Mouse (Mus musculus) brain, embryonic 18.5 days (tissue): ENCODE measurements at regions not wholly inside any gene's neighbourhood (a gene's known extent, or its start where the extent isn't known, plus 50 kb on each side); places are given as distances from the start of the nearest gene placed in this dataset.
A peak's percentile ranks its signal among the peaks of the same experiment; 100 is the strongest.

Source experiments
- DNase-seq: peaks from one replicate; pipeline ENCODE4 v3.0.0-alpha.2; 2012; ENCODE audit warnings: low read depth, low spot score

- no peak for DNase-seq
These were observed 91.3 kb upstream of the 1600014C23Rik start for GRCm38 (mm10) chr17:45824977-45825376.

- DNase-seq = no peak
These were observed 89.9 kb upstream of the 1600014C23Rik start for GRCm38 (mm10) chr17:45823501-45823900.

GRCm38 (mm10) chr17:45822427-45822826 lies 88.8 kb upstream of the 1600014C23Rik start:
- no peak for DNase-seq

DNA sequence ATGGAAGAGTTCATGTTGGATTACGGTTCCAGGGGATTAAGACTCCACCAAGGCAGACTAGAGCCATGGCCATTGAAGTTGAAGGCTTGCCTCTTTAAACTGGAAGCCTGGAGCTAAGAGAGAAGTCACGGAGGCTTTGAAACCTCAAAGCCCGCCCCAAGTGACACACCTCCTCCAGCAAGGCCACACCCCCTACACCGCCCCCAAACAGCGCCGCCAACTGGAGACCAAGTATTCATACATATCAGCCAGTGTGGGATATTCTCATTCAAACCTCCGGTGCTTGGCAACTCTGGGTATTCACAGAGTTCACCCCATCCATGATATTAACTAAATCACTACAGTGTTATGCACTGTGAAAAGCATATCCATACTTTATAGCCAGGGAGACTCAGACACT lies 87.7 kb upstream of the 1600014C23Rik start:
- DNase-seq = no peak

GRCm38 (mm10) chr17:45819143-45819542 lies 85.5 kb upstream of the 1600014C23Rik start:
- DNase-seq = no peak

DNA sequence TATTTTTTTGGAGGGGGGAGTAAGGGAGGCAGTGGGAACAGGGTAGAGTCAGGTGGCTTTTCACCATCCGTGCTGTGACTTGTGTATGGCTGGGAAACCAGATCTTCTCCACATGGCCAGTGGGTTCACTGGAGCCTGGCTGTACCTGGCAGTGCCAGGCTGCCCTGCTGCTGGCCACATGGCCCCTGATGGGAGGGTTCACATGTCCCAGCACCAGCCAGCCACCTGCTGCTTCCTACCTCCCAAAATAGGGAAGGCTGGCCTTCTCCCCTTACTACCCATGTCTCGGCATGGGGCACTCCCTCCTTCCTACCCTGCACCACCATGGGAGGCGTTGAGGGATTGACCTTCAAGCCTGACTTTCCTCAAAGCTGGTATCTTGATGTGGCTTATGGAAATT lies 82.9 kb upstream of the 1600014C23Rik start:
- no peak for DNase-seq

DNA sequence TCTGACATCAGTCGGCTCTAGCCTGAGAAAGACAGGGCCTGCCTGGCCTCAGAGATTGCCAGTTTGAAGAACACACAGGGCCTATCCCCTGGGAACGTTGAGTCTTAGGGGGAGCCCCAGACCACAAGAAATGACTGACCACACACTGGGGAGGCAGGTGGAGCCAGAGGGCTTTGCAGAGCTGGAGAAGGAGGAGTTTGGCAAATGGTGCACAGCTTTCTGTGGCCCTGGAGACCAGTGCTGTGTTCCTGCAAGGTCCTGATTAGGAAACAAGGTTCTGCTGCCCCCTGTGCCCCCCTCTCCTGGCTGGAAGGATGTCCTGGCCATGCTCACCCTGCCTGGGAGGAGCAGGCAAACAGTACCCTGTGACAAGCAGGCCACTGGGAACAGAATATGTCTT lies 82.2 kb upstream of the 1600014C23Rik start:
- no peak for DNase-seq

DNA sequence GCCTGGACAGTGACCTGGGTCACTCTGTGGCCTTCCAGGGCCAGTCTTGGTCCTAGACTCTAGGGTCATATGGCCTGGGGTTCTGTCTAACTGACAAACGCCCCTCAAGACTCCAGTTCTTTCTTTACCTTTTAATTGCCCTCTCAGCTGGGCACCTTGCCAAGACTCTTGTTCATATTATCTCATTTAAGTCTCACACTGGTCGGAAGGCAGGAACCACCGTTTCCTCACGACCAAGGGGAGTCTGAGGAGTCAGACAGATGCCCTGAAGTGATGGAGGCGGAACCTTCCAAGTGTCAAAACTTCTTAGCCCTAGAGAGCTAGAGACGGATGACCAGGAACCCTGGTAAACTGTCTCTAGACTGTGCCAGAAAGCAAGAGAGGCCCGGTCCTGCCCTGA lies 81.7 kb upstream of the 1600014C23Rik start:
- DNase-seq = no peak

- DNase-seq = no peak
These were observed 80.9 kb upstream of the 1600014C23Rik start for GRCm38 (mm10) chr17:45814586-45814985.

GRCm38 (mm10) chr17:45813956-45814355 lies 80.3 kb upstream of the 1600014C23Rik start:
- DNase-seq = no peak

- DNase-seq = no peak
These were observed 78.8 kb upstream of the 1600014C23Rik start for GRCm38 (mm10) chr17:45812289-45812955.

DNA sequence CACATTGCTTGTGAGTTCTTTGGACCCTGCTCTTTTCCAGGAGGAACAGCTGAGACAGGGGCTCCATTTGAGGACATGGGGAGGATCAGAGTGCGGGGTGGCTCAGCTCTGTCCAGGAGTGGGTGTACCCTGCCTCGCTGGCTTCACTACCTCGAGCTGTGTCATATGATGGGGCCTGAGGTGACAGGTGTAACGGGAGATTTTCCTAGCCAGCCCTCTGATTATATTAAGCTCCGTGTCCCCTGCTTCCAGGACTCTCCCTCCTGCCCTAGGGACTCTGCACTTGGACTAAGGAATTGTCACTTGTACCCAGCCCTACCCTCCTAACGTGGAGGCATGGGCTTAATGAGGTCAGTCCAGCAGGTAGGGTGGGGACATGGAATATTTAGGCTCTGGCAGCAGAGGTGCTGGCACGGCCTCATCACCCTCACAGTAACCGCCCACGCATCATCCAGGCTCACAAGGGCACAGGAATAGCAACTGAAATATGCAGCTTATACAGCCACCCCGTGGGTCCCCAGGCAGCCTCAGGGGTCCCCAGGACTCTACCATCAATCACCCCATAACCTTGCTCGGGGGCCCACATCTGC lies 78.1 kb upstream of the 1600014C23Rik start:
- DNase-seq = no peak

- no peak for DNase-seq
These were observed 76.1 kb upstream of the 1600014C23Rik start for GRCm38 (mm10) chr17:45809728-45810127.

DNA sequence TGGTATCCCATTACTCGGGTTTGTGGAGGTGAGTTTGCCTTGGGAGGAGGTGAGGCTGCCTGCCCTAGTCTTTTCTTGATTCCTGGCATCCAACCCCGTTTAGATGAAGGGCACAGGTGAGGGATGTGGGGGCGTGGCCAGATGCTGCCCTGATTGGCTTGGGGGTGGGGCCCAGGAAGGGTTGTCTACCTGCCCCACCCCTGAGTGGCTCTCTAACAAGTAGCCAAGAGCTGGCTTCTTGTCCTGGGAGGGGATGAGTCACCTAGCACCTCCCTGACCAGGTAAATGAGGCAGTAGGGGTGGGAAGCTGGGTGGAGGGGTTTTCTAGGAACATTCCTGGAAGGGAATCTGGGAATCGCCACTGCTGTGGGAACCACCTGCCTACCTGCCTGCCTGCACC lies 74.7 kb upstream of the 1600014C23Rik start:
- no peak for DNase-seq

DNA sequence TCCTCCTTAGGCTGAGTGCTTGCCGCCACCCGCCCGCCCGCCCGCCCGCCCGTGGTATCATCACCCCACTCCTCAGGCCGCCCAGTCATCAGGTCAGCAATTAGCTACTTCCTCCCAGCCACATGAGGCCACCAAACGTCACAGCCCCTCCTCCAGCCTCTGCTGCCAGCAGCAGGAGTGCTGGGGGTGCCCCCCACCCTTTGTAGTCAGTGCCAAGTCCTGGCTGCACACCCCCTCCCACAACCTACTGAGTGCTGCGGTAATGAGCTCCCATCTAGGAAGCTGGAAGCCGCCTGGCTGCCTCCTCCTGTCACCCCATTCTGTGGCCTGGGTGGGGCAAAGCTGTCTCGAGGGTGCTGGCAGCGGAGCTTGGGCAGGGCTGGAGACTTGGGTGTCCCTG lies 73.8 kb upstream of the 1600014C23Rik start:
- DNase-seq = peak; percentile 24

- DNase-seq = no peak
These were observed 73.2 kb upstream of the 1600014C23Rik start for GRCm38 (mm10) chr17:45806831-45807230.

DNA sequence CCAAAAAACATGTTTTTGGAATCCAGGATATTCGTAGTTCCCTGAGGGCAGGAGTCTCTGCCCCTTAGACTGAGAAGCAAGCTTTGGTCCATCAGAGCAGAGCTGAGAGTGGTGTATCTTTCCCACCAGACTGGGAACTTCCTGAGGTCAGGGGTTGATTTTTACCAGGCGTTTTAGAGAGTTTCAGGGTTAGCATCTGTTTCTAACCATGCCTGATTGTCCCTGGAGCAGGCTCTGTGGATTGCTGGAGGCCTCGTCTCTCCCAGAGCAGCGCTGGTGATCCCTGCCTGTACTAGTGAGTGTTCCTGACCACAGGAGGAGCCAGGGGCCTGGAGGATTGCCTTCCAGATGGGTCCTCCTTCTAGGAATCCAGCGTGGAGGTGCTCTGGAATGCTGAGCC lies 72.8 kb upstream of the 1600014C23Rik start:
- no peak for DNase-seq

DNA sequence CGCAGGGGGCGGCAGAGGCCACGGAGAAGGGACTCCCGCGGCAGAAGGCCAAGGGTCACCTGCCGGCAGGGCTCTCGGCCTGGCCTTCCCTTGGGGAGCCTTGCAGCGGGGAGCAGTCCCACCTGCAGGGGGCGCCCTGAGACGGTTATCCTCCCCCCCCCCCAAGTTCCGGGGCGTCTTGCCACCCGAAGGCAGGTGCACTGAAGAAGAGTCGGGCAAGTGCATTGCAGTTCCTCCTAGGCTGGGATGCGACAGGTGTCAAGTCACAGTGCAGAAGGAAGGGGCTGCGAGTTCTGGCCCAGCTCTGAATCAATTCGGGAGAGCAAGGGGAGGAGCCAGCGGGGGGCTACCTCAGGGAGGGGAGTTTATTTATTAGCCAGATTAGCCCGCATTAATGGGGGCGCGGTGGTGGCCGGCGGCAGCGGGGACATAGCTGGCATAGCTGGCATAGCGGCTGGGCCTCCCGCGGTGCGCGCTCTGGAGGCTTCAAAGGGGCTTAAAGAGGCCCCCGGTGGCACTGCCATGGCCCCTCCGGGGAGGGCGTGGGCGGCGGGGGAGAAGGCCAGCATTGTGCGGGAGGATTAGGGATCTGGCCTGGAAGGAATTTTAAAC lies 71.9 kb upstream of the 1600014C23Rik start:
- DNase-seq = no peak

DNA sequence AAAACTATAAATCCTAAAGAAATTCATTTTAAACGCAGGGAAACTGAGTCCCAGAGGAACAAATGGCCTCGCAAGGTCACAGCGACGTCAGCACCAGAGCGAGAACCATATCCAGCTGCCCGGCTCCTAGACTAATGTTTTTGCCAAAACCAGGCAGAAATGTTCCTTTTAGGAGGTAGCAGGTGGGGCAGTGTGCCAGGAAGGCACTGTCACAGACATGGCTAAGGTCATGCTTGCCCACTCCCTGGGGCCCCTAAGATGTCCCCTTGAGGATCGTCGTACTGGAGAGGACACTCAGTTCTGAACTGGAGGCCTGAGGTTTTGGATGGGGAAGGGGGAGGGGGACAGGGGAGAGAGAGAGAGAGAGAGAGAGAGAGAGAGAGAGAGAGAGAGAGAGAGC lies 69.7 kb upstream of the 1600014C23Rik start:
- no peak for DNase-seq

DNA sequence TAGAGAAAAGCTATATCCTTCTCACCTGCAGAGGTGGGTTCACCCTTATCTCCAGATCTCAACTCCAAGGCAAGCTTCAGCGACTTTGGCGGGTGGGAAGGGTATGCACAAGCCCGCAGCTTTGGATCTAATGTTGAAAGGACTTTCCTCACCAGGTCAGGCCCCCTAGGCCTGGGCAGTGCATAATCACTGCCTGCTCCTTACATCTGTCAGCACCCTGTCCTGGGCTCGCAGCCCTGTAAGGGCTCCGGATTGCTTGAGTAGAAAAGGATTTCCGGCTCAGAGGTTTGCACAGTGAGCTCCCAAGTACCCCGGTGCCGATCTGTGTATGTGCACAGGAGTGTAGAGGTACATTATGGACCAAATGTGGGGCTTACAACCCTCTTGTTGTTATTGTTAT lies 68.8 kb upstream of the 1600014C23Rik start:
- no peak for DNase-seq

DNA sequence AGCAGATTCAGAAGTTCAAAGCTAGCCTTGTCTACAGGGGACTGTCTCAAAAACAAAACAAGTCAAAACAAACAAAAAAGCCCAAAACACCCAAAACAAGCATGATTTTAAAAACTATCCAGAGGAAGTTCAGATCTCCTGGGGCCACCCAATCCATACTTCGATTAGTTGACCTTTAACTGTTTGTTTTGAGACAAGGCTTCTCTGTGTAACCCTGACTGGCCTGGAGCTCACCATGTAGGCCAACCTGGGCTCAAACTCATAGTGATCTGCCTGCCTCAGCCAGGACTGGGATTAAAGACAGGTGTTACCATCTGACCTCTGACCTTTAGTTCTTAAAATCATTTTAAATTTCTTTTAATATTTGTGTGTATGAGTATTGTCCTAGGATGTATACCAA lies 66.1 kb upstream of the 1600014C23Rik start:
- no peak for DNase-seq

DNA sequence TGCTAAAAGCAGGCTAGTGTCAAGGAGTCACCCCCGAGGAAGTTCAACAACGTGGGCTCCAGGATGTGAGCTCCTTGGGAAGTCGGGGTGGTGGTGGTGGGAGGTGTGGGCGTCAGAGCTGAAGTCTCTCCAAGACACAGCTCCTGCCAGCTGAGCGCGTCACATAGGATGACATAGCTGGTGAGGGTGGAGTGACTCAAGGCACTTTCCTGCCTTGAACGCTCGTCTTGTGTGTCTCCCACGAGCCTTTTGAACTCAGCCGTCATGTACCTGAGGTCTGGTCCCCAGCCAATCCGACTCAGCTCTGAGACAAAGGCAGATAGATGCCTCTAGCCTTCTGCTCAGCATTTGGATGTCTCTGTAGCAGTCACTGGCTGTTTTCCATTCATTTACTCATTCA lies 65.4 kb upstream of the 1600014C23Rik start:
- DNase-seq = no peak

- DNase-seq = no peak
These were observed 64.8 kb upstream of the 1600014C23Rik start for GRCm38 (mm10) chr17:45798456-45798855.
